Mouse (Mus musculus): ENCODE measurements around the gene Mapkap1. TPM values are rescaled to one million over a fixed set of nuclear protein-coding genes. Genes with fewer than 3 reads are reported as not detected.

Mapkap1 gene
- polyA plus RNA-seq, 1 experiment from 2014 or later, result 75.8 TPM

DNA sequence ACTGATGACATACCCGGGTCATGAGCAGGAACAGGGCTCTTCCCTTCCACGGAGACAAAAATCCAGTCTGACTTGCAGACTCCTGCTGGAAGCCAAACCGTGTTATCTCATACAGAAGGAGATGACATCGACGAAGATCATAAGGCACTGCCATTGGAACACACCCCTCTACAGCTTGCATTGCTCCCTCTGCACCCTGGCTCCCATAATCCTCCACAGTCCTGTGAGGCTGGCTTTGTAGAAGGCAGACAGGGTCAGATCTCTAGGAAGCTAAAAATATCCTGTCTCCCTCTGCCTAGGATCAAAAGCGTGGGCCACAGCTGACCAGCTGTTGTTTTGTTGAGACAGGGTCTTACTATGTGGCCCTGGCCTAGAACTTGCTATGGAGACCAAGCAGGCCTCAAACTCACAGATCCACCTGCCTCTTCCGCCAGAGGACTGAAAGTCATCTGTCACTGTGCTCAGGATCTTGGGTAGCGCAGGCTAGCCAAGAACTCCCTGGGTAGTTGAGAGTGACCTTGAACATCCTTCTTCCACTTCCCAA is 262.7 kb downstream of the Mapkap1 start:
- peak; percentile 80 for DNase-seq (ENCODE audit: low spot score)
- 32% methylated on average over 8 of the region's 8 CpGs for WGBS
- Histone ChIP-seq H3K27me3 (ENCODE audit: insufficient read depth, poor library complexity, severe bottlenecking) (peaks cover 13% of the 10 kb centered on the region), H3K9me3 (no peaks in the 10 kb centered on the region), H3K27ac (peak overlapping the region; percentile 79), H3K36me3 (0 out of 2 replicates have a peak, but pooled peaks cover 5% of the 10 kb centered on the region), H3K4me1 (peaks cover 47% of the 10 kb centered on the region), H3K4me3 (peak overlapping the region; percentile 29)

DNA sequence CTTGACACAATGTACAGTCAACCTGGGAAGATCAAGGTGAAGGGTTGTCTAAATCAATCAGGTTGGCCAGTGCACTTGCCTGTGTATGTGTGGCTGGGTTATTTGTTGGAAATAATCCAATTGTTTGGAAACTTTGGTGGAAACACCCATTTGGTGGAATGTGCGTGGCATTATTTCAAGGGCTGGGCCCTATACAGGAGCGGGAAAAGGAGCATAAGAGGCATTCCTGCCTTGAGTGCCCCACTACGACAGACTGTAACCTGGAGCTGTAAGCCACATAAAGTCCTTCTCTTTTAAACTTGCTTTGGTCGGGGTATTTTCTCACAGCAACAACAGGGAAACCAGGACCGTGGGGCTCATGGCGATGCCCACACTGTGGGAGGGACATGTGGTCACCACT is 263.9 kb downstream of the Mapkap1 start:
- Histone ChIP-seq H3K4me1 (peaks cover 47% of the 10 kb centered on the region), H3K27ac (no peak overlapping the region), H3K36me3 (peaks cover 13% of the 10 kb centered on the region; the same call in 1 of the 2 replicates), H3K27me3 (ENCODE audit: insufficient read depth, poor library complexity, severe bottlenecking) (peaks cover 13% of the 10 kb centered on the region), H3K4me3 (no peak overlapping the region), H3K9me3 (no peaks in the 10 kb centered on the region)
- no peak for DNase-seq (ENCODE audit: low spot score)
- 82% methylated on average over 6 of the region's 6 CpGs for WGBS

DNA sequence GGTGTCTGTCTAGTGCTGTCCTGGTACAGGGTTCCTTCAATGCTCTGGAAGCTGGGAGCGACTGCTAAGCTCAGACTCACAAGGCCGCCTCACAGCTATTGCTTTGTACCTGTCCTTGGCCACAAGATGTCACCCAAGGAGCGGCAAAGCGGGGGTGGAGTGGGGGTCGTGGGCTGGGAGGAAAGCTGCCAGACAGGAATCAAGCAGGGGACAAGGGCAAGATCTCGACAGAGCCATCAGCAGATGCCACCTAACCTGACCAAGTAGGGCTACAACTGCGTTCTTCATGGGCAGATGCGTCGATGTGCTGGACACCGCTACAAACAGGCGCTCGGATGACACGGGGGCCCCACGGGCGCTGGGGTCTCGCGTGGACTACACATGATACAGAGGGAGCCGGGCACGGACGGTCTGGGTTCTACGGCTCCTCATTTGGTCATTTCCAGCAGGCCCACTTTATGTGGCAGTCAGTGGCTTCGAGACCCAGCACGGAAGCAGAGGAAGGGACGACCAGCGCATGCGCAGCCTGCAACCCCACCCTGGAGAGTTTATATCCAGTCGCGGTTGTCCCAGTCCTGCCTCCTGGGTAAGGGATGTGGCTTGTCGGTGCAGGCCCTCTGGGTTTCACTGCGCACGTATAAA is 264.9 kb downstream of the Mapkap1 start:
- peak; percentile 91 for DNase-seq (ENCODE audit: low spot score)
- Histone ChIP-seq H3K27ac (peak overlapping the region; percentile 82), H3K4me3 (peak overlapping the region; percentile 62), H3K27me3 (ENCODE audit: insufficient read depth, poor library complexity, severe bottlenecking) (peaks cover 13% of the 10 kb centered on the region), H3K4me1 (peaks cover 47% of the 10 kb centered on the region), H3K9me3 (no peaks in the 10 kb centered on the region), H3K36me3 (peaks cover 23% of the 10 kb centered on the region)
- 17% methylated on average over 31 of the region's 31 CpGs for WGBS

DNA sequence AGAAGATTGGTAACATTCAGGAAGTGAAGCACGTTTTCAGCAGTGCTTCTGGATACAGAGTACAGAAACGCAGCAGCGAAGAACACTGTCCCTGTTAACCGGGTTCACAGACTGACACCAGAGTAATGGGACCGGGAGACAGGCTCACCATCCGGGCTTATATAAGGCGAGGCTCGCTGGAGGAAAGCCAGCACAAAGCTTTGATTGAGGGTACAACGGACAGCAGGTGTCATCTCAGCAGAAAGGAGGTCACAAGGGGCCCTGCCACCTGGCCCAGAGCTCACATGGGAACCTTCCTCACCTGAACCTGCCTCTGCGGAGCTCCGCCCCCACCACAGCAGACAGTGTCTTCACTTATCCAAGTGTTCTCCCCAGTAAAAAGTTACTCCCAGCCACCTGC is 267.3 kb downstream of the Mapkap1 start:
- WGBS, result 85% methylated on average over 11 of the region's 11 CpGs
- Histone ChIP-seq H3K4me3 (no peak overlapping the region), H3K27ac (no peak overlapping the region), H3K36me3 (peaks cover 46% of the 10 kb centered on the region), H3K27me3 (ENCODE audit: insufficient read depth, poor library complexity, severe bottlenecking) (peaks cover 2% of the 10 kb centered on the region; the same call in 1 of the 2 replicates), H3K4me1 (peaks cover 33% of the 10 kb centered on the region), H3K9me3 (no peaks in the 10 kb centered on the region)
- DNase-seq (ENCODE audit: low spot score), result no peak

Other genes starting within 250 kb of the Mapkap1 start
- 26.8 and 33.3 TPM in 2 replicates for gene Pbx3, start 33.6 kb upstream of the Mapkap1 start, polyA plus RNA-seq (2016; fragmentation: Nextera tagmentation; extraction: Ambion mirVana)